Mouse (Mus musculus) bone marrow macrophage, adult 2 months (primary cell): Measurements from ENCODE around the gene P2rx1.

Source experiments
- CTCF ChIP-seq: IDR thresholded peaks from 2 replicates; pipeline ENCODE4 v1.5.1; 2012; ENCODE audit warnings: low read depth, mild to moderate bottlenecking, low read length, moderate library complexity
- POLR2A ChIP-seq: IDR thresholded peaks from 2 replicates; pipeline ENCODE4 v1.6.1; 2012; ENCODE audit warnings: mild to moderate bottlenecking, low read depth, low read length, borderline replicate concordance

- TF ChIP-seq POLR2A (no peak), CTCF (no peak)
Observed at GRCm38 (mm10) chr11:72960723-72961071, 38.2 kb upstream of the P2rx1 start.
